Mouse (Mus musculus) testis, adult 2 months (tissue): ENCODE measurements around the gene Gm15023.
"Not testable (repeated sequence)": the region's sequence is repeated elsewhere in the genome, so short reads cannot be mapped to it uniquely, and the experiment has no call there.

ENCODE experiments used
- CTCF ChIP-seq: fragments of 200-500 bp; IDR thresholded peaks from 2 replicates; pipeline ENCODE4 v1.5.1; 2012; ENCODE audit warnings: low read depth, mild to moderate bottlenecking, inconsistent platforms, low read length, moderate library complexity; ENCODE audit not compliant: control insufficient read depth, insufficient read depth, insufficient replicate concordance
- POLR2A ChIP-seq: fragments of 200-500 bp; IDR thresholded peaks from 2 replicates; pipeline ENCODE4 v1.6.1; 2012; ENCODE audit warnings: low read depth, mild to moderate bottlenecking, inconsistent platforms, low read length, moderate library complexity; ENCODE audit not compliant: control insufficient read depth

DNA sequence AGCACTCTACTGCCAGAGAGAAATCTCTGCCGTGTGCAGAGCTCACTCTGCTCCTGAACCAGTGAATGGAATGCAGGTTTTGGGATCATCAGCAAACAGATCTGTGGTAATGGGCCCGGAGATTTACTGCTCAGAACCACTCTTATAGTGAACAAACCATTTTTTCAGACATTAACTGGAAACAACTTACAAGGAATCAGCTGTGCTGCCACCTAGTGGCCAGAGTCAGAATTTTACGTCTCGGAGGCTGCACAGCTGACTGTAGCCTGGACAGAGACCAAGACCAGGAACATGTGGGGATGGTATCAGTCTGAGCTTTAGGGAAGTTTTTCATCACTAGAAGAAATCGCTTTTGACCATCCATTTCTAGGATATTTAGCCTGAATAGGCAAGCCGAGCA lies 12.5 kb upstream of the Gm15023 start:
- not testable (repeated sequence) for TF ChIP-seq CTCF, POLR2A
